ENCODE assay signal across 22 mouse cellular contexts in genomic region chr9:115021419-115021818, GRCm38 (mm10).
"Had no signal": no experiment of that assay in that cellular context is flagged by ENCODE, and none has a peak within 500 bp of the region (broad histone marks: within the 10 kb centered on the region; RNA-seq: fewer than 3 reads in every experiment).

No protein-coding gene starts in this region.

- H3K4me2 ChIP-seq: limb, embryonic 13.5 days; liver, embryonic 12.5 days; liver, embryonic 15.5 days; lung, embryonic 15.5 days; midbrain, embryonic 13.5 days had no signal

- H3K9ac ChIP-seq: limb, embryonic 13.5 days; liver, embryonic 12.5 days; liver, embryonic 15.5 days; lung, embryonic 15.5 days; midbrain, embryonic 13.5 days had no signal

- H3K9me3 ChIP-seq: limb, embryonic 10.5 days; limb, embryonic 13.5 days; liver, embryonic 12.5 days; liver, embryonic 15.5 days; lung, embryonic 15.5 days; midbrain, embryonic 10.5 days; midbrain, embryonic 13.5 days had no signal

- H3K4me1 ChIP-seq: liver, embryonic 12.5 days; liver, embryonic 15.5 days; lung, embryonic 15.5 days; megakaryocyte, embryonic 14.5 days; midbrain, embryonic 10.5 days; midbrain, embryonic 13.5 days had no signal

- H3K36me3 ChIP-seq: limb, embryonic 10.5 days; liver, embryonic 12.5 days; liver, embryonic 15.5 days; lung, embryonic 15.5 days; midbrain, embryonic 13.5 days had no signal

- H3K27ac ChIP-seq: left cerebral cortex, adult 2 months; limb, embryonic 10.5 days; limb, embryonic 13.5 days; liver, embryonic 12.5 days; liver, embryonic 15.5 days; lung, embryonic 15.5 days; midbrain, embryonic 10.5 days; midbrain, embryonic 13.5 days had no signal

- H3K27me3 ChIP-seq: limb, embryonic 13.5 days; liver, embryonic 12.5 days; liver, embryonic 15.5 days; lung, embryonic 15.5 days; megakaryocyte, embryonic 14.5 days; midbrain, embryonic 13.5 days had no signal

- H3K4me3 ChIP-seq: left cerebral cortex, adult 2 months; limb, embryonic 10.5 days; limb, embryonic 13.5 days; liver, embryonic 12.5 days; liver, embryonic 15.5 days; lung, embryonic 15.5 days; megakaryocyte, embryonic 14.5 days; midbrain, embryonic 10.5 days; midbrain, embryonic 13.5 days; myocyte had no signal

- DNase-seq: layer of hippocampus, postnatal 36 days; liver; lung, adult 18-20 months; lung, postnatal 10 days; lung, postnatal 36 days; right cerebral cortex, adult 18-20 months; right cerebral cortex, postnatal 14 days; right cerebral cortex, postnatal 4 days; thymus, adult 18-20 months; thymus, postnatal 36 days had no signal

- ATAC-seq: hindbrain, embryonic 16.5 days; liver, embryonic 12.5 days; midbrain, embryonic 13.5 days; midbrain, embryonic 16.5 days had no signal
